Mouse (Mus musculus) neural tube, embryonic 14.5 days (tissue): ENCODE data around the gene Cdyl. TPM values are rescaled to one million over a fixed set of nuclear protein-coding genes. Genes with fewer than 3 reads are reported as not detected.

Experiments used
- ATAC-seq: fragments of 200-750 bp; cut with Nextera tagmentation; 2 replicates; pipeline ENCODE4 v1.8.0; 2017; ENCODE audit warnings: low read depth, mild to moderate bottlenecking, moderate TSS enrichment, moderate library complexity
- H3K27ac ChIP-seq: fragments of 300-500 bp; sonication (generic); 2 replicates; pipeline ENCODE4 v1.5.1; 2014; ENCODE audit warnings: low read depth, mild to moderate bottlenecking, control low read depth, low read length, moderate library complexity, mixed read lengths
- H3K27me3 ChIP-seq: fragments of 300-500 bp; sonication (generic); 2 replicates; pipeline ENCODE4 v1.6.1; 2014; ENCODE audit warnings: low read length; ENCODE audit not compliant: control insufficient read depth, insufficient read depth
- H3K36me3 ChIP-seq: fragments of 300-500 bp; sonication (generic); 2 replicates; pipeline ENCODE4 v1.6.1; 2014; ENCODE audit warnings: low read length, mixed read lengths; ENCODE audit not compliant: control insufficient read depth, insufficient read depth
- H3K4me1 ChIP-seq: fragments of 300-500 bp; sonication (generic); 2 replicates; pipeline ENCODE4 v1.6.1; 2014; ENCODE audit warnings: low read length; ENCODE audit not compliant: control insufficient read depth, insufficient read depth
- H3K4me2 ChIP-seq: fragments of 300-500 bp; sonication (generic); 2 replicates; pipeline ENCODE4 v1.6.1; 2014; ENCODE audit warnings: mild to moderate bottlenecking, low read depth, low read length, control low read depth
- H3K4me3 ChIP-seq: fragments of 300-500 bp; sonication (generic); 2 replicates; pipeline ENCODE4 v1.5.1; 2014; ENCODE audit warnings: low read depth, low read length, control low read depth, mixed read lengths
- H3K9ac ChIP-seq: fragments of 300-500 bp; sonication (generic); replicated peaks from 2 replicates; pipeline ENCODE4 v1.6.1; 2014; ENCODE audit warnings: low read depth, mild to moderate bottlenecking, control low read depth, low read length, mixed read lengths
- H3K9me3 ChIP-seq: fragments of 300-500 bp; sonication (generic); 2 replicates; pipeline ENCODE4 v1.6.1; 2016; ENCODE audit warnings: low read length; ENCODE audit not compliant: control insufficient read depth
- WGBS: fragments of 180-500 bp; shearing (Covaris S2); extraction: QIAGEN DNeasy Blood & Tissue Kit; methylation state at CpG from one replicate; pipeline ENCODE4 v1.1.7; 2014; 5-methylcytosine and 5-hydroxymethylcytosine counted together
- polyA plus RNA-seq: library from polyadenylated mRNA; unstranded; fragments of >200 nt; fragmentation: Nextera tagmentation; extraction: Ambion mirVana; gene quantifications from 2 replicates; pipeline ENCODE4 v1.2.1, GENCODE M21; 2014

Gene Cdyl
- polyA plus RNA-seq, result 5.7 and 8.1 TPM in 2 replicates

GRCm38 (mm10) chr13:35659406-35659985 is at the start of gene Cdyl:
TSS of gene Cdyl (plus strand) at chr13:35659833.
- Histone ChIP-seq H3K36me3 (no peaks in the 10 kb centered on the region), H3K9ac (no peak within 1 kb of the TSS), H3K4me2 (no peak within 1 kb of the TSS), H3K9me3 (no peaks in the 10 kb centered on the region), H3K27me3 (no peaks in the 10 kb centered on the region), H3K4me3 (no peak within 1 kb of the TSS), H3K4me1 (no peaks in the 10 kb centered on the region), H3K27ac (no peak within 1 kb of the TSS)
- WGBS, result 70% methylated on average over 4 of the region's 4 CpGs
- no peak for ATAC-seq

DNA sequence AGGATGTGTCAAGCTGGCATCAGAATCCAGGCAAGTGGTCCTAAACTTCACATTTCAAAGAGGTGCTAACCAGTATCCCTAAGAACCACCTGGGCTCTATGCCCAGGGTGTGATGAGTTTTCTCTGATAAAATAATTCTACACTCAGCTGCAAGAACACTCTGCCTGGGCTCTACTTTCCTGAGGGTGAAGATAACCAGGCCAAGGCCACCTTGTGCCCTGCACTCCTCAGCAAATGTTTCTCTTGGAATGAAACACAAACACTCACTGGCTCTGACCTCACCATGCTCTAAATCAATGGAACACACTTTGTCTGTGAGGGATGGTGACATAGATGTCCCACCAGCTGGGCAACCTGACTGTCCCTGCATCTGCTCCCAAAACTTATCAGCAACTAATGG is 48.9 kb upstream of the Cdyl start:
- no peak overlapping the region for H3K9ac ChIP-seq
- H3K4me1 ChIP-seq, result no peaks in the 10 kb centered on the region
- H3K4me3 ChIP-seq, result no peak overlapping the region
- no peaks in the 10 kb centered on the region for H3K36me3 ChIP-seq
- no peaks in the 10 kb centered on the region for H3K9me3 ChIP-seq
- H3K4me2 ChIP-seq, result no peak overlapping the region
- H3K27me3 ChIP-seq, result no peaks in the 10 kb centered on the region
- no peak for ATAC-seq
- no peak overlapping the region for H3K27ac ChIP-seq

- H3K9ac ChIP-seq, result no peak overlapping the region
- no peaks in the 10 kb centered on the region for H3K4me1 ChIP-seq
- no peaks in the 10 kb centered on the region for H3K9me3 ChIP-seq
- no peak overlapping the region for H3K4me3 ChIP-seq
- no peak overlapping the region for H3K27ac ChIP-seq
- H3K36me3 ChIP-seq, result no peaks in the 10 kb centered on the region
- ATAC-seq, result no peak
- H3K4me2 ChIP-seq, result no peak overlapping the region
- H3K27me3 ChIP-seq, result no peaks in the 10 kb centered on the region
- WGBS, result 96% methylated on average over 1 of the region's 1 CpGs
Measured at GRCm38 (mm10) chr13:35612506-35612905, 47.1 kb upstream of the Cdyl start.

DNA sequence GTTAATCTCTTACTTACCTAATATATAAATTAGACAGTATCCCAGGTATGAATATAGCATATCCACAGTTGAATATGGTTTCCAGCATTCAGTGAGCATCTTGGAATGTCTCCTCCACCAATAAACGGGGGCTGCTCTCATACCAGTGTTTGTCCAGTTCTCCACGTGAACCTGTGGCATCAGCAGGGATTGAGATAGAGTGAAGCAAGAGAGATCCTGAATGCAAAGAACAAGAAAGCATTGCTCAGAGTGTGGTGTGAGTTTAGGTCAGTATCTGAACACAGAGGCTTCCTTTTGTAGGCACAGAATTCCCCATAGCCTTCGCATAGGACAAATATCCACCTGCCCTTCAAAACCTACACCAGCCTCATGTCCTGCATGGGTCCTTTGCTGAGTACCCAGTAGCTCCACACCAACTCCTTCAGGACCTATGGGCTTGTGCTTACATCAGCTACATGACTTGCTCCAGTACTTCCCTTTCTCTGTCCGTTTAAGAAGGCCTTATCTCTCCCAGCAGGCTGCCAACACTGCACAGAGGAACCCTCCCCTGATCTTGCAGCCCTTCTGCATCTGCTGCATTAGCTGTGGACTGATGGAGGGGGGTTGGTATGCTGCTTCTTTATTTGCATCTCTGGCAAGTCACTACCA is 44.7 kb upstream of the Cdyl start:
- 75% methylated on average over 4 of the region's 4 CpGs for WGBS
- Histone ChIP-seq H3K27me3 (no peaks in the 10 kb centered on the region), H3K4me2 (no peak overlapping the region), H3K27ac (no peak overlapping the region), H3K36me3 (no peaks in the 10 kb centered on the region), H3K9me3 (no peaks in the 10 kb centered on the region), H3K4me3 (no peak overlapping the region), H3K4me1 (no peaks in the 10 kb centered on the region), H3K9ac (no peak overlapping the region)
- no peak for ATAC-seq

GRCm38 (mm10) chr13:35616524-35617099 is 43.0 kb upstream of the Cdyl start:
- ATAC-seq, result no peak

DNA sequence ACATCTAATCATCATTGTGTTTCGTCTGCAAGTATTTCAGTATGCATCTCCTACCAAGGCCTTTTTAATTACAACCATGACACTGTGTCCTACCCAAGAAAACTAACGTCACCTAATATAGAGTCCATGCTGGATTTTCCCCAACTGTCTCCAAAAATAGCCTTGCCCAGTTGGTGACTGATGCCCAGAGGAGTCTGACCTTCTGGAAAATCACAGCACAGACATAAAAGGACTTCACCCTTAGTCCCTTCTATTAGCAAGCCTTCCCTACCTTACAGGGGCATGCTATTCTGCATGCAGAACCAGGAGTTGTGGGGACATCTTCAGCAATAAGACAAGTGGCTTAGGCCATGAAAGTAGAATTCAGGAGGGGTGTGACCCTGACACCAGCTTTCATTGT is 40.3 kb upstream of the Cdyl start:
- no peak for ATAC-seq
- no peaks in the 10 kb centered on the region for H3K27me3 ChIP-seq
- H3K4me3 ChIP-seq, result no peak overlapping the region
- no peak overlapping the region for H3K9ac ChIP-seq
- WGBS, result 92% methylated on average over 2 of the region's 2 CpGs
- no peaks in the 10 kb centered on the region for H3K36me3 ChIP-seq
- no peaks in the 10 kb centered on the region for H3K9me3 ChIP-seq
- no peaks in the 10 kb centered on the region for H3K4me1 ChIP-seq
- H3K4me2 ChIP-seq, result no peak overlapping the region
- no peak overlapping the region for H3K27ac ChIP-seq

More at GRCm38 (mm10) chr13:35616524-35617099, 43.0 kb upstream of the Cdyl start:
- Histone ChIP-seq H3K9ac (no peak overlapping the region), H3K27me3 (no peaks in the 10 kb centered on the region), H3K27ac (no peak overlapping the region), H3K9me3 (no peaks in the 10 kb centered on the region), H3K4me2 (no peak overlapping the region), H3K4me1 (no peaks in the 10 kb centered on the region), H3K36me3 (no peaks in the 10 kb centered on the region), H3K4me3 (no peak overlapping the region)
- WGBS, result 90% methylated on average over 4 of the region's 4 CpGs

GRCm38 (mm10) chr13:35620756-35621155 is 38.9 kb upstream of the Cdyl start:
- H3K27me3 ChIP-seq, result no peaks in the 10 kb centered on the region
- no peak overlapping the region for H3K4me2 ChIP-seq
- no peaks in the 10 kb centered on the region for H3K36me3 ChIP-seq
- 73% methylated on average over 1 of the region's 1 CpGs for WGBS
- ATAC-seq, result no peak
- no peaks in the 10 kb centered on the region for H3K9me3 ChIP-seq
- H3K9ac ChIP-seq, result no peak overlapping the region
- no peaks in the 10 kb centered on the region for H3K4me1 ChIP-seq
- no peak overlapping the region for H3K4me3 ChIP-seq
- no peak overlapping the region for H3K27ac ChIP-seq

GRCm38 (mm10) chr13:35624831-35625230 is 34.8 kb upstream of the Cdyl start:
- Histone ChIP-seq H3K4me1 (no peaks in the 10 kb centered on the region), H3K9ac (no peak overlapping the region), H3K4me2 (no peak overlapping the region), H3K27me3 (no peaks in the 10 kb centered on the region), H3K27ac (no peak overlapping the region), H3K9me3 (no peaks in the 10 kb centered on the region), H3K36me3 (no peaks in the 10 kb centered on the region), H3K4me3 (no peak overlapping the region)
- 90% methylated on average over 3 of the region's 3 CpGs for WGBS
- no peak for ATAC-seq

DNA sequence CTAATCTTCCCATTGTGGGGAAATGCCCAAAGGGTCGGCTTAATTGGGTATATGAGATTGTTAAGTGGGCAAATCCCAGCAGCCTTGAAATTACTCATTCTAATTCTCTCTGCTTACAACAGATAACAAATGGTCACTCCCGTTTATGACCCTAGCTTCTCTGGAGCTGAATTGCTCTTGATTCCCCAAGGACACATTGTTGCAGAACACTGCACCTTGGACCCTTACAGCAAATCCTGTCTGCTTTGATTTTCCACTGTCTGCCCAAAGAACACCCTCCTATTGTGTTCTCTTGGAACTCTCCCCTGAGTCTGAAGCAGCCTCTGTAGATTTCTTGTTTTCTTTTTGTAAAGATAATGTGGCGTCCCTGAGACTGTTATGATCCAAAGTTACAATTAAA is 34.1 kb upstream of the Cdyl start:
- no peaks in the 10 kb centered on the region for H3K36me3 ChIP-seq
- 30% methylated on average over 3 of the region's 3 CpGs for WGBS
- H3K9ac ChIP-seq, result no peak overlapping the region
- no peaks in the 10 kb centered on the region for H3K9me3 ChIP-seq
- ATAC-seq, result no peak
- H3K4me1 ChIP-seq, result no peaks in the 10 kb centered on the region
- H3K4me3 ChIP-seq, result no peak overlapping the region
- no peak overlapping the region for H3K27ac ChIP-seq
- H3K27me3 ChIP-seq, result no peaks in the 10 kb centered on the region
- H3K4me2 ChIP-seq, result no peak overlapping the region
